Mouse (Mus musculus) heart, adult 9 months (tissue): ENCODE results near the gene Pgbd5.

Experiments used
- DNase-seq, 2 experiments: peaks; one replicate each; pipeline ENCODE4 v3.0.0; 2022; ENCODE audit warnings: low spot score in 2 of 2

Pgbd5 gene

DNA sequence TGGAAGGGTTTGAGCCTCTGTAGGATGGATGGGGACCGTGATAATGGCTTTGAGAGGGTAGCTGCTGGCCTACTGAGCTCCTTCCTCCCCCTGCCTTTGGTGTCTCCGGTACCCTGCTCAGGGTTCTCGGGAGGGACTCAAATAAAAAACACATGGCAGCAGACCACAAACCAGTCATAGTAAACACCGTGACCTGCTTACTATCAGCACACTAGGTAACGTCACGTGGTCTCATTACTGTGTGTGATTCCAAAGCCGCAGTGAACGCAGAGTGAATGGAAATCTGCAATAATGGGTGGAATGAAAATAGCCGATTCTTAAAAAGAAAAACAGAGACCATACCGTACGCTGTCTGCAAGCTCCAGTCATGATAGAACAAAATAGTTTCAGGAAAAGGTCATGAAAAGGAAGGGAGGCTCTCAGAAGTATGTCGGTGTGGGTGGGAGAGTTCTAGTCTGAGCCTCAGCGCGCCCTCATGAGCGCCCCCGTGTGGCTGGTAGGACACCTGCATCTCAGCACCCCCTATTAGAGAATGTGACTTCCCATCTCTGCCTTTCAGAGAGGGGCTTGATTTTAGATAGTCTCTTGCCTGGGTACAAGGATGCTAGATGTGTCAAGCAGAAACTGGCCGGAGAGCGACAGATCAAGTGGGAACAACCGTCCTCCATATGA, 92.5 kb downstream of the Pgbd5 start:
- DNase-seq: peak in 1 of 2 experiments; percentile 43

DNA sequence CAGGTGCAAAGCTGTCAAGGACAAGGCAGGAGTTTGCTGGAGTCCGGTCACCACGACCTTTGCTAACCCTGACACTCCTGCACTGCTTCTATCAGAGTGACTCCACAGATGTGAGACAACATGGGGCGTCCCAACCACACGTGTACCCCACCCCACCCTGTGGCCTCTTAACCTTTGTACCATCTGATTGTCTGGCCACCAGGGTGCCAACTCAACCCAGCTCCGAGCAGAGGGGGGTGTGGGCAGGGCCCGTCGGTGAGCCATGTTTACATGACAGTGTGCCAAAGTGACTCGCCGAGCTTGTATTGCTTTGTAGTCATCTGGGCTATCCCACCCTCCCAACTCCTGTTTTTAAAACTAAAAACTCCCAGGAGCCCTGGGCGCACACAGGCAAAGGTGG, 94.4 kb downstream of the Pgbd5 start:
- no peak for DNase-seq

GRCm38 (mm10) chr8:124343991-124344390, 95.5 kb downstream of the Pgbd5 start:
- no peak for DNase-seq

- no peak for DNase-seq
These were observed 96.3 kb downstream of the Pgbd5 start for GRCm38 (mm10) chr8:124343151-124343550.

- DNase-seq: no peak
These were observed 98.9 kb downstream of the Pgbd5 start for GRCm38 (mm10) chr8:124340360-124341068.

GRCm38 (mm10) chr8:124339742-124340141, 99.7 kb downstream of the Pgbd5 start:
- no peak for DNase-seq

DNA sequence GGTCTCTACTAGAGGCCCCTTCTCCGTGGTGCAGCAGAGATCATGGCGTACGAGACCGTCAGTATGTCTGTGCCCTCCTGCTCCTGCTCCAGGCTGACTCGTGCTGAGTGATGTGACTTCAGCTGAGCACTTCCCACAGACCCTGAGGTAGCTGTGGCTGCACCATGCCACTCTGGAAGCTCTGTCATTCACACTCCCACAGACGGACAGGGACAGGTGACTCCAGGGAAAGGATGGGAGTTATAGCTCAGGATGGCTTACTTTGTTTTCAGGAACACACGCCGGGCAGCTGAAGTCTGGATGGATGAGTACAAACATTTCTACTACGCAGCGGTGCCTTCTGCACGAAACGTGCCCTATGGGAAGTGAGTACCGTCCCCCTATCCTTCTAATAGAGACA, 103.2 kb downstream of the Pgbd5 start:
- DNase-seq: no peak

DNA sequence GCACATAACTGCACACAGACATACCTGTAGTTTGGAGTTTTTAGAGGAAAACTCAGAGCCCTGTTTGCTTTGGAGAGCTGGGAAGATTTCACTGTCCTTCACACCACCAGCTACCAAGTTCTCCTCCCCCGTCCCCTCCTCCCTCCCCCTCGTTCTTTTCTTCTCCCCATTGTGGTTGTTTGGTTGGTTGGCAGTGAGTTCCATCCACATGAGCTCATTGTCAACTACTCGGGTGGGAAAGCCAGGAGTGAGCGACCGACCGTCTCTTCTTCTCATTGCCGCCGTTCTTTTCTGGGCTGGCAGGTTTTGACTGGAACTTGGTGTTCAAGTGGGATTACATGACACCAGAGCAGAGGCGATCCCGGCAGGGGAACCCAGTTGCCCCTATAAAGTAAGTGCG, 107.8 kb downstream of the Pgbd5 start:
- DNase-seq: no peak

GRCm38 (mm10) chr8:124331094-124331493, 108.4 kb downstream of the Pgbd5 start:
- no peak for DNase-seq

DNA sequence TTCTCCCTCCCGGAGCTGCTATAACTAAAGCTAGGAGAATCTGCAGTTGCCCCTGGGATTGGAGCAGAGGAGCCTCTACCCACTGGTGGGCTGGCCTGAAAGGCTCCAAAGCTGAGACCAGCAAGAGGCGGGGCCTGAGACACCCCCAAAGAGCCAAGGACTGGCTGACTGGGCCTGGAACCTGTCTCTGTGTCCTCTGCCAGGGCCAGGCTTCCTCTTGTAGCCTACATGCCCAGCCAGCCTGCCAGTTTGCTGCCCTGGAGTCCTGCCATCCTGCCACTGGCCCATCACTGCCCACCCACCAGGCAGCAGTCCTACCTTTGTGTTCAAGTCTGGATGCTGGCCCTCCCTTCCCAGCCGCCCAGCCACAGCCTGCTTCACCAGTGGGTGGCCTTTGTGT, 109.0 kb downstream of the Pgbd5 start:
- DNase-seq: no peak

- no peak for DNase-seq
These were observed 109.8 kb downstream of the Pgbd5 start for GRCm38 (mm10) chr8:124329690-124330089.

GRCm38 (mm10) chr8:124328259-124328658, 111.2 kb downstream of the Pgbd5 start:
- no peak for DNase-seq

GRCm38 (mm10) chr8:124323356-124323755, 116.1 kb downstream of the Pgbd5 start:
- DNase-seq: peak; percentile 27 to 46

GRCm38 (mm10) chr8:124321227-124321840, 118.1 kb downstream of the Pgbd5 start:
- no peak for DNase-seq

DNA sequence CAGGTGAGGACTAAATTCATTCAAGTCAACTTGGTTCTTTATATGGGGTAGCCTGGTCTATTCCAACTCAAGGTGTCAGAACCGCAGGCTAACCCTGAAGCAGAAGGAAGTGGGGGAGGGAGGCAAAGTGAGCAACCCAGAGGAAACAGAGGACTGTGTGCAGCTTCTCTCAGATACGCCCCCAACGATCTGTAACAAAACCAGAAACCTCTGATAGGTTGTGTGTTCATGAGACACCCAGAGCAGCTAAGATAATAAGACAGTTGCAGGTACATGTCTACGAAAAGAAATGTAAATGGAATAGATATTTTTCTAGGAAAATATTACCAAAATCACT, 120.2 kb downstream of the Pgbd5 start:
- DNase-seq: no peak
